In the genomic region with DNA sequence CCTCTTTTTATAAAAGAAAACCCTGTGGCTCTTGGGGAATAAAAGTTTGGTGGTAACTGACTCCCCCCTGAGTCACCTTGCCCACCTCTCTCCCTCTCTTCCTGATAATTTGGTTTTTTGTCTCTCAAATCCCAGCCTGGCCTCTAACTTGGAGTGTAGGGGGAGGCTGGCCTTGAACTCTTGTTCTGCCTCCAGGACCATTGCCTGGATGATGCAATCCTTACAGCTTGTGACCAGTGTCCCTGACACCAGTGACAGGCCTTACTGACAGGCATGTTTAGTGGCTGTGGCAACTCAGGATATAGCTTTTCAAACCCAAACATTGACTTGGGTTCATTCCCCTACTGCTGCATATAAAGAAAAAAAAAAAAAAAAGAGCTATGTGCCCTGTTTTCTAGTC, we compare ENCODE assay signal across 12 mouse cellular contexts. TPM values are rescaled to one million over a fixed set of nuclear protein-coding genes. Genes with fewer than 3 reads are reported as not detected.
DNase-seq lines count a peak whose midpoint lies in the region; ATAC-seq and TF ChIP-seq lines count a peak whose summit lies in the region.
"Had no signal": no experiment of that assay in that cellular context is flagged by ENCODE, and none has a peak within 500 bp of the region (broad histone marks: within the 10 kb centered on the region; RNA-seq: fewer than 3 reads in every experiment).

No protein-coding gene starts in this region.

- intact Hi-C loops in heart, adult 2 months (cut with DNase I), result no loop called here

- H3K4me2 ChIP-seq in kidney, embryonic 16.5 days (replicated peaks; ENCODE audit: low read depth, low read length), result no peak overlapping the region
- H3K4me2 ChIP-seq in liver, embryonic 16.5 days (ENCODE audit: low read depth, low read length), result no peak overlapping the region
- H3K4me2 ChIP-seq: embryonic facial prominence, embryonic 15.5 days; lung, embryonic 15.5 days had no signal

- peaks cover 5% of the 10 kb centered on the region for H3K36me3 ChIP-seq in heart, adult 2 months (ENCODE audit: control insufficient read depth, insufficient read depth, low read length)
- peaks cover 20% of the 10 kb centered on the region for H3K36me3 ChIP-seq in kidney, embryonic 16.5 days (ENCODE audit: insufficient read depth, low read length)
- H3K36me3 ChIP-seq in liver, embryonic 16.5 days (ENCODE audit: control insufficient read depth, insufficient read depth), result no peaks in the 10 kb centered on the region

- H3K9ac ChIP-seq in heart, adult 2 months (ENCODE audit: low read depth, low read length), result no peak overlapping the region
- H3K9ac ChIP-seq in kidney, embryonic 16.5 days (replicated peaks; ENCODE audit: low read length), result peak overlapping the region; percentile 38; the same call in 1 of the 2 replicates
- H3K9ac ChIP-seq in liver, embryonic 16.5 days (ENCODE audit: low read depth, low read length), result no peak overlapping the region; the same call in 1 of the 2 replicates
- H3K9ac ChIP-seq: embryonic facial prominence, embryonic 15.5 days; lung, embryonic 15.5 days had no signal

- H3K27ac ChIP-seq in heart, adult 2 months, result peak overlapping the region; percentile 58
- no peak overlapping the region for H3K27ac ChIP-seq in kidney, embryonic 16.5 days (ENCODE audit: low read length)
- H3K27ac ChIP-seq in liver, embryonic 16.5 days (ENCODE audit: low read length), result peak overlapping the region; percentile 37
- H3K27ac ChIP-seq: embryonic facial prominence, embryonic 15.5 days; lung, embryonic 15.5 days; stomach, postnatal 0 days had no signal

- no peak for TF ChIP-seq POLR2A in heart, adult 2 months (IDR thresholded peaks at IDR 0.05; ENCODE audit: insufficient read depth, low read depth, low read length)

- peaks cover 35% of the 10 kb centered on the region for H3K4me1 ChIP-seq in heart, adult 2 months (ENCODE audit: control insufficient read depth, insufficient read depth, low read length)
- H3K4me1 ChIP-seq in kidney, embryonic 16.5 days (ENCODE audit: insufficient read depth, low read length), result peaks cover 47% of the 10 kb centered on the region
- peaks cover 30% of the 10 kb centered on the region for H3K4me1 ChIP-seq in liver, embryonic 16.5 days (ENCODE audit: control insufficient read depth, low read depth, low read length)

- no peaks in the 10 kb centered on the region for H3K9me3 ChIP-seq in kidney, embryonic 16.5 days (ENCODE audit: low read length)
- H3K9me3 ChIP-seq in liver, embryonic 16.5 days (replicated peaks; ENCODE audit: control insufficient read depth, low read length), result no peaks in the 10 kb centered on the region
- H3K9me3 ChIP-seq: embryonic facial prominence, embryonic 15.5 days; lung, embryonic 15.5 days had no signal

- no peak for ATAC-seq in kidney, embryonic 16.5 days (ENCODE audit: low FRiP score, low TSS enrichment)
- ATAC-seq in liver, embryonic 16.5 days (ENCODE audit: low read depth), result no peak
- ATAC-seq in megakaryocyte-erythroid progenitor cell, adult 5-6 weeks (replicated peaks; ENCODE audit: low FRiP score, low TSS enrichment, poor library complexity, severe bottlenecking), result no peak

- no peak for TF ChIP-seq EP300 in heart, adult 2 months (IDR thresholded peaks at IDR 0.05; ENCODE audit: insufficient read depth, low read depth, low read length)

- TF ChIP-seq CTCF in heart, adult 2 months (IDR thresholded peaks at IDR 0.05), result no peak

- no peak overlapping the region for H3K4me3 ChIP-seq in heart, adult 2 months
- no peak overlapping the region for H3K4me3 ChIP-seq in kidney, embryonic 16.5 days (ENCODE audit: low read length)
- no peak overlapping the region for H3K4me3 ChIP-seq in liver, embryonic 16.5 days (ENCODE audit: low read depth, low read length)
- H3K4me3 ChIP-seq: embryonic facial prominence, embryonic 15.5 days; lung, embryonic 15.5 days had no signal

- no peaks in the 10 kb centered on the region for H3K27me3 ChIP-seq in heart, adult 2 months (ENCODE audit: control insufficient read depth, insufficient read depth, low read length)
- H3K27me3 ChIP-seq in kidney, embryonic 16.5 days (ENCODE audit: insufficient read depth, low read length), result no peaks in the 10 kb centered on the region
- no peaks in the 10 kb centered on the region for H3K27me3 ChIP-seq in liver, embryonic 16.5 days (ENCODE audit: control insufficient read depth, insufficient read depth, low read depth, low read length)
- H3K27me3 ChIP-seq: embryonic facial prominence, embryonic 15.5 days; lung, embryonic 15.5 days had no signal

- H3K79me2 ChIP-seq in heart, adult 2 months (replicated peaks; ENCODE audit: control insufficient read depth, insufficient read depth, low read length), result no peaks in the 10 kb centered on the region

- DNase-seq in heart, adult 2 months, result no peak
- DNase-seq in heart, adult 8-10 months (ENCODE audit: low spot score), result no peak
- DNase-seq in kidney, postnatal 36 days, result no peak
- peak; percentile 63 for DNase-seq in adrenal gland, postnatal 10 days
- no peak for DNase-seq in frontal cortex, adult 2 months (ENCODE audit: extremely low spot score in 1 of 2, low spot score in 1 of 2)
- DNase-seq: cerebellum, adult 2 months had no signal

RNA-seq across cellular contexts. Expression of a gene that starts 13.4 kb away (rescaled TPM):
- 10 to 100 TPM; 39.7 to 48.4 TPM for total RNA-seq in heart, adult 2 months (2021)
- polyA plus RNA-seq in heart, adult 2 months (2012; rRNA removed), result 35.5 and 44.8 TPM in 2 replicates
- total RNA-seq in heart, adult 8-10 months (2022), result 10 to 100 TPM; 40.0 to 57.7 (median 44.4) TPM
- 88.5 TPM in 2 replicates for polyA plus RNA-seq in kidney, embryonic 16.5 days (2015; fragmentation: Nextera tagmentation; extraction: Ambion mirVana)
- total RNA-seq in adrenal gland, postnatal 10 days (2021), result 10 to 100 TPM; 65.7 to 80.6 TPM
- polyA plus RNA-seq in liver, embryonic 16.5 days (2015; fragmentation: Nextera tagmentation; extraction: Ambion mirVana), result 18.9 and 20.5 TPM in 2 replicates
- 17.2 and 25.8 TPM in 2 replicates for polyA plus RNA-seq in frontal cortex, adult 2 months (2012; rRNA removed)
- 6.3 and 8.8 TPM in 2 replicates for total RNA-seq in megakaryocyte-erythroid progenitor cell, adult 5-6 weeks (2014; fragmentation: Nextera tagmentation)
- total RNA-seq in megakaryocyte-erythroid progenitor cell, adult 5-6 weeks (2017), result 4.6 and 5.1 TPM in 2 replicates

RNA-seq across cellular contexts. Expression of a gene that starts 14.5 kb away (rescaled TPM):
- total RNA-seq in heart, adult 2 months (2021), result 1 to 10 TPM; 1.1 to 2.0 TPM
- 0.38 and 3.8 TPM in 2 replicates for polyA plus RNA-seq in heart, adult 2 months (2012; rRNA removed)
- 1 to 10 TPM in 2 of 4 experiments, under 1 TPM in 2; 0.69 to 1.9 (median 1.2) TPM for total RNA-seq in heart, adult 8-10 months (2022)
- 1.0 and 1.2 TPM in 2 replicates for polyA plus RNA-seq in kidney, embryonic 16.5 days (2015; fragmentation: Nextera tagmentation; extraction: Ambion mirVana)
- 1 to 10 TPM in 1 of 2 experiments, under 1 TPM in 1; 0.79 to 1.7 TPM for total RNA-seq in adrenal gland, postnatal 10 days (2021)
- 2.7 and 3.1 TPM in 2 replicates for polyA plus RNA-seq in liver, embryonic 16.5 days (2015; fragmentation: Nextera tagmentation; extraction: Ambion mirVana)
- polyA plus RNA-seq in frontal cortex, adult 2 months (2012; rRNA removed), result 0.15 and 0.20 TPM in 2 replicates
- not detected in 2 replicates for total RNA-seq in megakaryocyte-erythroid progenitor cell, adult 5-6 weeks (2014; fragmentation: Nextera tagmentation)
- total RNA-seq in megakaryocyte-erythroid progenitor cell, adult 5-6 weeks (2017), result not detected in 2 replicates

RNA-seq across cellular contexts. Expression of a gene that starts 26.3 kb away (rescaled TPM):
- total RNA-seq in heart, adult 2 months (2021), result 10 to 100 TPM; 56.9 to 64.2 TPM
- 54.1 and 68.3 TPM in 2 replicates for polyA plus RNA-seq in heart, adult 2 months (2012; rRNA removed)
- 10 to 100 TPM; 57.9 to 67.1 (median 63.4) TPM for total RNA-seq in heart, adult 8-10 months (2022)
- 272 and 281 TPM in 2 replicates for polyA plus RNA-seq in kidney, embryonic 16.5 days (2015; fragmentation: Nextera tagmentation; extraction: Ambion mirVana)
- 10 to 100 TPM; 91.5 to 94.7 TPM for total RNA-seq in adrenal gland, postnatal 10 days (2021)
- 104 and 113 TPM in 2 replicates for polyA plus RNA-seq in liver, embryonic 16.5 days (2015; fragmentation: Nextera tagmentation; extraction: Ambion mirVana)
- polyA plus RNA-seq in frontal cortex, adult 2 months (2012; rRNA removed), result 113 and 128 TPM in 2 replicates
- 286 and 287 TPM in 2 replicates for total RNA-seq in megakaryocyte-erythroid progenitor cell, adult 5-6 weeks (2014; fragmentation: Nextera tagmentation)
- total RNA-seq in megakaryocyte-erythroid progenitor cell, adult 5-6 weeks (2017), result 240 and 290 TPM in 2 replicates

RNA-seq across cellular contexts. Expression of a gene that starts 30.8 kb away (rescaled TPM):
- total RNA-seq in heart, adult 2 months (2021), result 1 to 10 TPM; 1.6 to 1.8 TPM
- polyA plus RNA-seq in heart, adult 2 months (2012; rRNA removed), result 3.6 and 4.5 TPM in 2 replicates
- 1 to 10 TPM; 1.4 to 2.3 (median 1.8) TPM for total RNA-seq in heart, adult 8-10 months (2022)
- polyA plus RNA-seq in kidney, embryonic 16.5 days (2015; fragmentation: Nextera tagmentation; extraction: Ambion mirVana), result 1.8 and 1.9 TPM in 2 replicates
- total RNA-seq in adrenal gland, postnatal 10 days (2021), result 1 to 10 TPM; 3.3 to 3.6 TPM
- polyA plus RNA-seq in liver, embryonic 16.5 days (2015; fragmentation: Nextera tagmentation; extraction: Ambion mirVana), result 7.5 and 9.0 TPM in 2 replicates
- polyA plus RNA-seq in frontal cortex, adult 2 months (2012; rRNA removed), result 0.78 and 0.86 TPM in 2 replicates
- total RNA-seq in megakaryocyte-erythroid progenitor cell, adult 5-6 weeks (2014; fragmentation: Nextera tagmentation), result 0.37 and 0.69 TPM in 2 replicates
- 0.15 and 0.61 TPM in 2 replicates for total RNA-seq in megakaryocyte-erythroid progenitor cell, adult 5-6 weeks (2017)

RNA-seq across cellular contexts. Expression of a gene that starts 38.1 kb away (rescaled TPM):
- 10 to 100 TPM; 34.6 to 35.8 TPM for total RNA-seq in heart, adult 2 months (2021)
- polyA plus RNA-seq in heart, adult 2 months (2012; rRNA removed), result 45.6 and 72.8 TPM in 2 replicates
- total RNA-seq in heart, adult 8-10 months (2022), result 10 to 100 TPM; 29.1 to 34.1 (median 31.3) TPM
- polyA plus RNA-seq in kidney, embryonic 16.5 days (2015; fragmentation: Nextera tagmentation; extraction: Ambion mirVana), result 133 and 149 TPM in 2 replicates
- total RNA-seq in adrenal gland, postnatal 10 days (2021), result 10 to 100 TPM; 92.0 to 96.9 TPM
- polyA plus RNA-seq in liver, embryonic 16.5 days (2015; fragmentation: Nextera tagmentation; extraction: Ambion mirVana), result 25.1 and 32.3 TPM in 2 replicates
- polyA plus RNA-seq in frontal cortex, adult 2 months (2012; rRNA removed), result 266 and 276 TPM in 2 replicates
- total RNA-seq in megakaryocyte-erythroid progenitor cell, adult 5-6 weeks (2014; fragmentation: Nextera tagmentation), result 39.7 and 83.5 TPM in 2 replicates
- total RNA-seq in megakaryocyte-erythroid progenitor cell, adult 5-6 weeks (2017), result 77.5 and 98.5 TPM in 2 replicates

Comparison
In these comparisons a context has a peak if more than half of its experiments do, and no peak if none do; other contexts are left out.
1. RNA of a gene that starts 13.4 kb away (total RNA-seq): 65.7 to 80.6 TPM in adrenal gland, postnatal 10 days, 39.7 to 48.4 TPM in heart, adult 2 months and 40.0 to 57.7 TPM in heart, adult 8-10 months; 4.6 to 8.8 TPM in megakaryocyte-erythroid progenitor cell, adult 5-6 weeks; every median in the first group is over 4 times any median in the second.